Mouse (Mus musculus): ENCODE data around the gene Tnc. TPM values are rescaled to one million over a fixed set of nuclear protein-coding genes. Genes with fewer than 3 reads are reported as not detected.

Gene Tnc
- polyA plus RNA-seq, 1 experiment from 2014 or later: 15.9 TPM

DNA sequence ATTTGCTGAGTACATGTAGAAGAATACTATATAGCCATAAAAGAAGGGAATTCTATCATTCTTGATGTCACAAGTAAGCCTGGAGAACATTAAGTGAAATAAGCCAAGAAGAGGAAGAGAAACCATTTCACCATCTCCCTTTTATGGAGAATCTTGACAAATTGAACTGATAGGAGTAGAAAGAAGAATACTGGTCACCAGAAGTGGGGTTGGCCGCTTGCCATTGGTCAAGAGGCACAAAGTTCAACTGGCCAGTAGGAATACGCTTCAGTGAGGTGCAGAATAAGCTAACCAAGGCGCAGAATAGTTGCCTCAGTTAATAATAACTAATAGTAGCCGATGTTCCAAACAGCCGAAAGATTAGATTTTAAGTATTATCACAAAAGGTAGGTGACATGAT lies 58.7 kb downstream of the Tnc start:
- Histone ChIP-seq H3K27ac (ENCODE audit: low read depth, low read length) (no peak overlapping the region), H3K4me1 (ENCODE audit: control insufficient read depth, insufficient read depth, low read length) (0 out of 2 replicates have a peak, but pooled peaks cover 4% of the 10 kb centered on the region), H3K36me3 (ENCODE audit: control insufficient read depth, insufficient read depth, low read length) (no peaks in the 10 kb centered on the region), H3K9ac (ENCODE audit: low read length) (no peak overlapping the region), H3K4me2 (ENCODE audit: low read length) (no peak overlapping the region), H3K9me3 (replicated peaks; ENCODE audit: control insufficient read depth, low read length) (no peaks in the 10 kb centered on the region), H3K4me3 (ENCODE audit: low read depth, low read length) (no peak overlapping the region), H3K27me3 (replicated peaks; ENCODE audit: control insufficient read depth, insufficient read depth, low read length) (no peaks in the 10 kb centered on the region)
- ATAC-seq (no peak), DNase-seq (ENCODE audit: low spot score) (no peak)
- WGBS: 95% methylated on average over 5 of the region's 5 CpGs

DNA sequence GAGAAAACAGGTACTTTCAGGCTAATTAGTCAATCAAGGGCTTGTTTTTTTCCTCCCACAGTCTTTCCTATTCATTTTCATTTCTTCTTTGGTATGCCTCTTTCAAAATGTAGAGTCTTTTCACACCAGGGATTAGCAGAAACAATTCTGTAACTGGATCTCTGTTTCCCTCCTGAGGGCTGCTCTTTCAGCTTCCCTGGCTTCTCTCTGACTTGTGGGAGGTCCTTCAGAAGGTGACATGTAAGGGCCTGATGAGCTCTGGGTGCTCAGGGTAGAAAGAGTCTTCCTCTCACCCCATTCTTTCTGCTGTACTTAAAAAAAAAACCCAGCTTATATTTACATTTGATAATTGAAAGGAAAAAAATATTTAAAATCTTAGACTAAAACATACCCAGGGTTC lies 60.2 kb downstream of the Tnc start:
- no peak overlapping the region for H3K27ac ChIP-seq (ENCODE audit: low read depth, low read length)
- no peaks in the 10 kb centered on the region for H3K36me3 ChIP-seq (ENCODE audit: control insufficient read depth, insufficient read depth, low read length)
- no peak for ATAC-seq
- H3K4me1 ChIP-seq (ENCODE audit: control insufficient read depth, insufficient read depth, low read length): 0 out of 2 replicates have a peak, but pooled peaks cover 4% of the 10 kb centered on the region
- no peak overlapping the region for H3K4me3 ChIP-seq (ENCODE audit: low read depth, low read length)
- no peak overlapping the region for H3K9ac ChIP-seq (ENCODE audit: low read length)
- no peak overlapping the region for H3K4me2 ChIP-seq (ENCODE audit: low read length)
- H3K9me3 ChIP-seq (replicated peaks; ENCODE audit: control insufficient read depth, low read length): no peaks in the 10 kb centered on the region
- no peak for DNase-seq (ENCODE audit: low spot score)
- H3K27me3 ChIP-seq (replicated peaks; ENCODE audit: control insufficient read depth, insufficient read depth, low read length): no peaks in the 10 kb centered on the region

DNA sequence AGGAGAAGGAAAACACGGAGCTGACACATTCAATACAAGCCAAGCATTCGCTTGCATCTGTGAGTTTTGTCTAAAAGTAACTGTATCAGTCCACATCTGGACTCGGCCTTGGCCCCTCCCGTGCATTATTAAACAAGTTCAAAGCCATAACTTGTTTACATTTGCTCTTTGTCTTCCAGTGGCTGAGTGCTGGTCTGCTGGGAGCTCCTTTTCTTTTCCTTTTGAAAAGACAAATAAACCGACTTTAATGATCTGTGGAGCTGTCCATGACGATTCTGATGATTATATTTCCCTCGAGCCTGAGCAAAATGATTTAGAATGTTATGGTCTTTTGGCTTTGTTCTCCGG lies 63.7 kb downstream of the Tnc start:
- no peak for DNase-seq (ENCODE audit: low spot score)
- WGBS: 75% methylated on average over 8 of the region's 8 CpGs
- Histone ChIP-seq H3K4me3 (ENCODE audit: low read depth, low read length) (no peak overlapping the region), H3K27me3 (replicated peaks; ENCODE audit: control insufficient read depth, insufficient read depth, low read length) (no peaks in the 10 kb centered on the region), H3K9ac (ENCODE audit: low read length) (no peak overlapping the region), H3K36me3 (ENCODE audit: control insufficient read depth, insufficient read depth, low read length) (no peaks in the 10 kb centered on the region), H3K27ac (ENCODE audit: low read depth, low read length) (no peak overlapping the region), H3K4me1 (ENCODE audit: control insufficient read depth, insufficient read depth, low read length) (0 out of 2 replicates have a peak, but pooled peaks cover 4% of the 10 kb centered on the region), H3K9me3 (replicated peaks; ENCODE audit: control insufficient read depth, low read length) (no peaks in the 10 kb centered on the region), H3K4me2 (ENCODE audit: low read length) (no peak overlapping the region)
- no peak for ATAC-seq

DNA sequence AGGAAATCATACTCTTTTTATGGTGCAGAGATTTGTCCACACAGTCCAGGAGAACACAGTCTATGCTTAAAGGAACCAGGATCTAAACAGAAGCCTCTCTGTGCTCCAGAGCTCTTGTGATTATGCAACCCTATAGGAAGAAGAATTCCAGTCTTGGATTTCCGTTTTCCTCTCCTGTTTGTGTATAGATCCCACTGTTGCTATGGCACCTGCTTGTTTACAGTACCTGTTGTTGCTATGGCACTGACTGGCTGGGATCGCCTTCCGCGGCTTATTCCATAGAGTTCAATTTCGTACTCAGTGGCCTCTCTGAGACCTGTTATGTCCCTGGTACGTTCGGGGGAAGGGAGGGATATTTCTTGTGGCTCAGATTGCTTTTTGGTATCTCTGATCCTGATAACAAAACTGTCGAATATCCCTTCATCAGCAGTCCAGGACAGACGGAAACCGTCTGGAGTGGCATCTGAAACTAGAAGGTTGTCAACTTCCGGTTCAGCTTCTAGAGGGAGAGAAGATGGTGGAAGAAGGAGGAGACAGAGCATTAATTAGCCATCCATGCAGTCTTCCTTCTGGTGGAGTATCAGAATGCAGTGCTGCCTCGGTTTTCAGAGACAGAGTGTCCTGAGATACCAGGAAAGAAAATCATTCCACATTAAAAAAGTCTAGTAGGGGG lies 64.3 kb downstream of the Tnc start:
- Histone ChIP-seq H3K9me3 (replicated peaks; ENCODE audit: control insufficient read depth, low read length) (no peaks in the 10 kb centered on the region), H3K4me3 (ENCODE audit: low read depth, low read length) (no peak overlapping the region), H3K36me3 (ENCODE audit: control insufficient read depth, insufficient read depth, low read length) (no peaks in the 10 kb centered on the region), H3K27ac (ENCODE audit: low read depth, low read length) (no peak overlapping the region), H3K4me1 (ENCODE audit: control insufficient read depth, insufficient read depth, low read length) (0 out of 2 replicates have a peak, but pooled peaks cover 4% of the 10 kb centered on the region), H3K9ac (ENCODE audit: low read length) (no peak overlapping the region), H3K27me3 (replicated peaks; ENCODE audit: control insufficient read depth, insufficient read depth, low read length) (no peaks in the 10 kb centered on the region), H3K4me2 (ENCODE audit: low read length) (no peak overlapping the region)
- DNase-seq (ENCODE audit: low spot score) (no peak), ATAC-seq (no peak)
- WGBS: 77% methylated on average over 12 of the region's 12 CpGs

- Histone ChIP-seq H3K4me2 (ENCODE audit: low read length) (no peak overlapping the region), H3K9ac (ENCODE audit: low read length) (no peak overlapping the region), H3K4me3 (ENCODE audit: low read depth, low read length) (no peak overlapping the region), H3K9me3 (replicated peaks; ENCODE audit: control insufficient read depth, low read length) (no peaks in the 10 kb centered on the region), H3K36me3 (ENCODE audit: control insufficient read depth, insufficient read depth, low read length) (no peaks in the 10 kb centered on the region), H3K27ac (ENCODE audit: low read depth, low read length) (no peak overlapping the region), H3K4me1 (ENCODE audit: control insufficient read depth, insufficient read depth, low read length) (no peaks in the 10 kb centered on the region), H3K27me3 (replicated peaks; ENCODE audit: control insufficient read depth, insufficient read depth, low read length) (no peaks in the 10 kb centered on the region)
- ATAC-seq (no peak), DNase-seq (ENCODE audit: low spot score) (no peak)
- 61% methylated on average over 1 of the region's 1 CpGs for WGBS
These were observed 66.5 kb downstream of the Tnc start for GRCm38 (mm10) chr4:63980211-63980794.

DNA sequence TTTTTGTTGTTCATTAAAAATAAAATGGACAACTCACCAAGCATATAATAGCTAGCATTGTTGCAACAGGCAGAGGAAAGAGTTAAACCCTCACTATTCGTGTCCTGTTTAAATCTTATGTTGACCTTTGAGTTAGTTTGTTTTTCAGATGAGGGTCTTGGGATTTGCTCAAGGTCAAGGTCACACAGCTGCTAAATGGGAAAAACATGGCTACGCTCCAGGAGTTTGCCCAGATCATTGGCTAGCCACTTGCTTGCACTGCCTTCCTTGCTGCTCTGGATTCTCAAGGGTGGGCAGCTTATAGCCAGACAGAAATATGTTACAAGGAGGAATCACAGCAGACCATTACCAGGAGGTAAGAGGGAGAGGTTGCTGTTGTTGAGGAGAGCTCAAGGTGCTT lies 67.2 kb downstream of the Tnc start:
- Histone ChIP-seq H3K27ac (ENCODE audit: low read depth, low read length) (no peak overlapping the region), H3K27me3 (replicated peaks; ENCODE audit: control insufficient read depth, insufficient read depth, low read length) (no peaks in the 10 kb centered on the region), H3K9me3 (replicated peaks; ENCODE audit: control insufficient read depth, low read length) (no peaks in the 10 kb centered on the region), H3K36me3 (ENCODE audit: control insufficient read depth, insufficient read depth, low read length) (no peaks in the 10 kb centered on the region), H3K4me2 (ENCODE audit: low read length) (no peak overlapping the region), H3K4me1 (ENCODE audit: control insufficient read depth, insufficient read depth, low read length) (no peaks in the 10 kb centered on the region), H3K4me3 (ENCODE audit: low read depth, low read length) (no peak overlapping the region), H3K9ac (ENCODE audit: low read length) (no peak overlapping the region)
- DNase-seq (ENCODE audit: low spot score): no peak
- 65% methylated on average over 2 of the region's 2 CpGs for WGBS
- ATAC-seq: no peak

GRCm38 (mm10) chr4:63972536-63972935 lies 74.3 kb downstream of the Tnc start:
- ATAC-seq (no peak), DNase-seq (ENCODE audit: low spot score) (no peak)
- no peaks in the 10 kb centered on the region for H3K27me3 ChIP-seq (replicated peaks; ENCODE audit: control insufficient read depth, insufficient read depth, low read length)
- H3K4me3 ChIP-seq (ENCODE audit: low read depth, low read length): no peak overlapping the region
- no peak overlapping the region for H3K27ac ChIP-seq (ENCODE audit: low read depth, low read length)
- H3K9me3 ChIP-seq (replicated peaks; ENCODE audit: control insufficient read depth, low read length): no peaks in the 10 kb centered on the region
- H3K36me3 ChIP-seq (ENCODE audit: control insufficient read depth, insufficient read depth, low read length): no peaks in the 10 kb centered on the region
- H3K4me1 ChIP-seq (ENCODE audit: control insufficient read depth, insufficient read depth, low read length): no peaks in the 10 kb centered on the region
- no peak overlapping the region for H3K9ac ChIP-seq (ENCODE audit: low read length)
- no peak overlapping the region for H3K4me2 ChIP-seq (ENCODE audit: low read length)
- 88% methylated on average over 2 of the region's 2 CpGs for WGBS

- DNase-seq (ENCODE audit: low spot score) (no peak), ATAC-seq (no peak)
- no peaks in the 10 kb centered on the region for H3K4me1 ChIP-seq (ENCODE audit: control insufficient read depth, insufficient read depth, low read length)
- no peaks in the 10 kb centered on the region for H3K27me3 ChIP-seq (replicated peaks; ENCODE audit: control insufficient read depth, insufficient read depth, low read length)
- no peaks in the 10 kb centered on the region for H3K9me3 ChIP-seq (replicated peaks; ENCODE audit: control insufficient read depth, low read length)
- 64% methylated on average over 1 of the region's 1 CpGs for WGBS
- H3K4me3 ChIP-seq (ENCODE audit: low read depth, low read length): no peak overlapping the region
- H3K9ac ChIP-seq (ENCODE audit: low read length): no peak overlapping the region
- no peaks in the 10 kb centered on the region for H3K36me3 ChIP-seq (ENCODE audit: control insufficient read depth, insufficient read depth, low read length)
- H3K27ac ChIP-seq (ENCODE audit: low read depth, low read length): no peak overlapping the region
- no peak overlapping the region for H3K4me2 ChIP-seq (ENCODE audit: low read length)
These were observed 75.1 kb downstream of the Tnc start for GRCm38 (mm10) chr4:63971762-63972161.

- Histone ChIP-seq H3K4me3 (ENCODE audit: low read depth, low read length) (no peak overlapping the region), H3K27ac (ENCODE audit: low read depth, low read length) (no peak overlapping the region), H3K4me2 (ENCODE audit: low read length) (no peak overlapping the region), H3K9me3 (replicated peaks; ENCODE audit: control insufficient read depth, low read length) (no peaks in the 10 kb centered on the region), H3K4me1 (ENCODE audit: control insufficient read depth, insufficient read depth, low read length) (no peaks in the 10 kb centered on the region), H3K9ac (ENCODE audit: low read length) (no peak overlapping the region), H3K27me3 (replicated peaks; ENCODE audit: control insufficient read depth, insufficient read depth, low read length) (no peaks in the 10 kb centered on the region), H3K36me3 (ENCODE audit: control insufficient read depth, insufficient read depth, low read length) (no peaks in the 10 kb centered on the region)
- DNase-seq (ENCODE audit: low spot score): no peak
- WGBS: 81% methylated on average over 4 of the region's 4 CpGs
- no peak for ATAC-seq
These were observed 75.9 kb downstream of the Tnc start for GRCm38 (mm10) chr4:63970925-63971324.
